Mouse (Mus musculus) duodenum, adult 2 months (tissue): ENCODE measurements around the gene Sms. TPM values are rescaled to one million over a fixed set of nuclear protein-coding genes. Genes with fewer than 3 reads are reported as not detected.

ENCODE experiments used
- polyA plus RNA-seq: library from polyadenylated mRNA; depleted of rRNA; stranded (reverse); fragments of >200 nt; gene quantifications from 2 replicates; pipeline ENCODE4 v1.2.3, GENCODE M21; 2012; ENCODE audit warnings: low replicate concordance; rRNA removed

Gene Sms
- 4.8 and 8.5 TPM in 2 replicates for polyA plus RNA-seq

GRCm38 (mm10) chrX:157491944-157492726 is at the start of gene Sms:
Gene Sms, minus strand, starts transcription at chrX:157492287.

DNA sequence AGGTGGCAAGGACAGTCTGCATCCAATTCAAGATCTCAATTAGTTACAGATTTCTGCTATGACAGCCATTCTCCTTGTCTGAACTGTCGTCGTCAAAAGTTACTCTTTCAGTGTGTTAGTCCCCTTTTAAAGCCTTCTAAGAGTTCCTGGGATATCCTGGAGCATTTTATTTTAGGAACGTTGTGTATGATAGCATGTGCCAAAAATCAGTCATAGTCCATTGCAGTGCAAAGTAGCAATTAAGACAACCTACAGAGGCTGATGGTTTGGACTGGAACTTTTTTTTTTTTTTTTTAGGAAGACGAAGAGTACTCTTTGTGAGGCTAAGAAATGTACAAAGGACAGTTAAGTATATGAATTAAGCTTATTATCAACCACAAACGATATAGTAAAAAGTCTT is 76.9 kb downstream of the Sms start, which contains the start of gene Phex:
TSS of gene Phex (minus strand) at position 101 of the 400 bp plus-strand sequence.

Other genes starting within 250 kb of the Sms start
- not detected in 2 replicates for gene Phex, start 77.0 kb downstream of the Sms start, polyA plus RNA-seq
- not detected in 2 replicates for gene Yy2, start 76.7 kb upstream of the Sms start, polyA plus RNA-seq
- 0.40 and 1.7 TPM in 2 replicates for gene Mbtps2, start 106.4 kb upstream of the Sms start, polyA plus RNA-seq
- 0.09 and 0.54 TPM in 2 replicates for gene Smpx, start 206.6 kb upstream of the Sms start, polyA plus RNA-seq